Mouse (Mus musculus) bone marrow macrophage, adult 2 months (primary cell): ENCODE measurements at regions not wholly inside any gene's neighbourhood (a gene's known extent, or its start where the extent isn't known, plus 50 kb on each side); places are given as distances from the start of the nearest gene placed in this dataset.
A peak's percentile ranks its signal among the peaks of the same experiment; 100 is the strongest.

Source experiments
- H3K27ac ChIP-seq: 2 replicates; pipeline ENCODE4 v1.5.1; 2012; ENCODE audit warnings: low read depth, low read length; ENCODE audit not compliant: insufficient read depth
- H3K4me1 ChIP-seq: 2 replicates; pipeline ENCODE4 v1.6.1; 2012; ENCODE audit warnings: low read length; ENCODE audit not compliant: control insufficient read depth, insufficient read depth
- H3K4me3 ChIP-seq: 2 replicates; pipeline ENCODE4 v1.5.1; 2012; ENCODE audit warnings: mild to moderate bottlenecking, low read length, moderate library complexity; ENCODE audit not compliant: insufficient read depth
- CTCF ChIP-seq: IDR thresholded peaks from 2 replicates; pipeline ENCODE4 v1.5.1; 2012; ENCODE audit warnings: low read depth, mild to moderate bottlenecking, low read length, moderate library complexity
- POLR2A ChIP-seq: IDR thresholded peaks from 2 replicates; pipeline ENCODE4 v1.6.1; 2012; ENCODE audit warnings: mild to moderate bottlenecking, low read depth, low read length, borderline replicate concordance

DNA sequence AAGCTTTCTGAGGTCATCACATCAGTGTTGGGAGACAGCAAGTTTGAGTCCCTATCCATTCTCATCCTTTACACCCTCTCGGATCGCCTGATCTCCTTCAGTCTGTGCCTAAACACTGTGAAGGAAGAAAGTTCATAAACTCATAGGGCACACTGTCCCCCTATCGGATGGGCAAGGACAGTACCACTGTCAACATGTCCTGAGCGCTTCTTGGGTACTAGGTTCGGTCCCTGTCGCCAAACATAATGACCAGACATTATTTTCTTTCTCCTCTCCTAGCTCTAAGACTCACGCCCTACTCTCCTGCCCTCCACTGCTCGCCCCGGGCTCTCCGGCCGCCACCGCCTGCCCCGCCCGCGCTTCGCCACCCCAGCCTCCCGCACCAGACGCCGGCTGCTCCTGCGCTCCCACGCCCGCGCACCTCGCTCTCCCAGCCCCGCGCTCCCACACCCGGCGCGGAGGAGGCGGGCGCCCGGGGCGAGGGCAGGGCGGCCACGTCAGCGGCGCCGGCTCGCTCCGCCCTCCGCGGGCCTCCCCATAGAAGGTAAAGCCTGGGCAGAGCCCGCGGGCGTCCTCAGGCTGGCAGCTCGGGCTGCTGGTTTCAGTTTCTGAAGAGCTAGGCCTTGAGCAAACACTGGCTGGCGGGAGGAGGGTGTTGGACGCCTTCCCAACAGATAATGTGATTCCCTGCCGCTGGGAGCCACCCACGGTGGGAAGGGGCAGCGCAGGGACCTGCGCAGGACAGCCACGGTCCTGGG is 109.1 kb upstream of the Jun start:
- peak overlapping the region; percentile 93 for H3K27ac ChIP-seq
- peaks cover 49% of the 10 kb centered on the region for H3K4me1 ChIP-seq
- H3K4me3 ChIP-seq = peak overlapping the region; percentile 61
- TF ChIP-seq POLR2A (no peak), CTCF (no peak)

- peaks cover 50% of the 10 kb centered on the region for H3K4me1 ChIP-seq
- TF ChIP-seq CTCF = no peak
- no peak for TF ChIP-seq POLR2A
- peak overlapping the region; percentile 93 for H3K27ac ChIP-seq
- H3K4me3 ChIP-seq = peak overlapping the region; percentile 61
These were observed 109.6 kb upstream of the Jun start for GRCm38 (mm10) chr4:95161670-95162020.

GRCm38 (mm10) chr4:95162386-95163090 is 110.5 kb upstream of the Jun start:
- peak overlapping the region; percentile 86 for H3K27ac ChIP-seq
- TF ChIP-seq CTCF (no peak), POLR2A (no peak)
- H3K4me1 ChIP-seq = peaks cover 45% of the 10 kb centered on the region
- H3K4me3 ChIP-seq = no peak overlapping the region

DNA sequence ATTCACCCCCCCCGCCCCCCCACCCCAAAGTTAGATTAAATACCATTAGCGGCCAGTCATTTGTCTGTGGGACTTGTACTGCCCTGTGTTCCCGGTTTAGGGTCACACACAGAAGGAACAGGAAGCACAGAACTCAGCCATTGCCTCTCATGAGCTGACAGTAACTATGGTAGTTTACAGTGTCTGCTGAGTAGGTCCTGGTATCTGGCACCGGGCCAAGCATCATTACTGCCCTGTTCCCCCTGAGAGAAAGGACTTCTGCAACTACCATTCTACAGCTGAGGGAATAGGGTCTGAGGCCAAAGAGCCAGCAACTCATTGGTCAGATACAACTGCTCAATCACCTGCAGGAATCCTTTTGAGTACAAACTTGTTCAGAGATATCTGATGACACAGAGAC is 111.4 kb upstream of the Jun start:
- TF ChIP-seq CTCF = no peak
- no peak for TF ChIP-seq POLR2A
- peak overlapping the region; percentile 86 for H3K27ac ChIP-seq

GRCm38 (mm10) chr4:95166503-95166902 is 114.5 kb upstream of the Jun start:
- Histone ChIP-seq H3K27ac (no peak overlapping the region), H3K4me3 (no peak overlapping the region), H3K4me1 (peaks cover 33% of the 10 kb centered on the region)
- no peak for TF ChIP-seq POLR2A
- no peak for TF ChIP-seq CTCF

More for the DNA sequence above, 111.4 kb upstream of the Jun start:
- Histone ChIP-seq H3K4me3 (no peak overlapping the region), H3K4me1 (peaks cover 45% of the 10 kb centered on the region)

- Histone ChIP-seq H3K27ac (no peak overlapping the region), H3K4me3 (no peak overlapping the region), H3K4me1 (peaks cover 31% of the 10 kb centered on the region)
- no peak for TF ChIP-seq POLR2A
- no peak for TF ChIP-seq CTCF
These were observed 115.2 kb upstream of the Jun start for GRCm38 (mm10) chr4:95167216-95167615.

DNA sequence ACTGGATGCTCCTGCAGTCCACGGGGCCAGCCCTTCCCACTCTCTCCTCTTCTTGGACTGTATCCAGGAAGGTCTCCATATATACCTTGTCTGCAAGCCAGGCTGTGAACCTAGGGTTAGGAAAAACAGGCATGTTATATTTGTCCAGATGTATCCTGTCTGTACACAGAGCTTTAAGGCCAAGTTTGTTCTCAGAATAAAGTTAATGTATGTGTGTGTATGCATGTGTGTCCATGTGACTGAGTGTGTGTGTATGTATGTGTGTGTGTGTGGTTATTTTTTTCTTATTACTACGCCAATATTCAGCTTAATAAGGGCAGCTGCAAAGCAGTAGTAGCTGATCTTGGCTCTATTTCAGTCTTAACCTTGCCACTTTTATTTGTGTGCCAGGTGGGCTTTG is 117.7 kb upstream of the Jun start:
- TF ChIP-seq POLR2A (no peak), CTCF (no peak)
- Histone ChIP-seq H3K4me3 (no peak overlapping the region), H3K27ac (no peak overlapping the region), H3K4me1 (peaks cover 17% of the 10 kb centered on the region)

- H3K27ac ChIP-seq = no peak overlapping the region
- no peak for TF ChIP-seq CTCF
- no peak for TF ChIP-seq POLR2A
- no peak overlapping the region for H3K4me3 ChIP-seq
- H3K4me1 ChIP-seq = peaks cover 28% of the 10 kb centered on the region
These were observed 125.7 kb upstream of the Jun start for GRCm38 (mm10) chr4:95177753-95178152.

GRCm38 (mm10) chr4:95178467-95178866 is 126.4 kb upstream of the Jun start:
- TF ChIP-seq POLR2A (no peak), CTCF (no peak)
- H3K27ac ChIP-seq = no peak overlapping the region
- H3K4me1 ChIP-seq = peaks cover 28% of the 10 kb centered on the region
- no peak overlapping the region for H3K4me3 ChIP-seq

DNA sequence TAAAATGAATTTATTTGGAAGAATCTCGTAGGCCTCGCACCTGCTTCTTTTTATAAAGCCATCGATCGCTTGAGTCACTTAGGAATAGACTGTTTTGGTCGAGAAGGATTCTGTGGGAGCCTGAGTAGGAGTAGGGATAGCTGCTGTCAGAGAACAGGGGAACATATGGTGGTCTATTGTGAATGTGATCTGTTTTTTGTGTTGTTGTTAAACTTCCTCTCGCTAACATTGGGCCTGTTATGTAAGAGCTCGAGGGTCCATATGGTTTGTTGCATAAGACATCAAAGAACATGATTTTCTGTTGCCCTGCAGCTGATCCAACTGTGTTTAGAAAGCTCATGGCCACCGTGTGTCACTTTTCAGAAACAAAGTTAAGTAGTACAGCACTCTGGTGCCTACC is 126.9 kb upstream of the Jun start:
- H3K27ac ChIP-seq = no peak overlapping the region
- H3K4me3 ChIP-seq = no peak overlapping the region
- TF ChIP-seq CTCF (no peak), POLR2A (no peak)
- H3K4me1 ChIP-seq = peaks cover 28% of the 10 kb centered on the region

DNA sequence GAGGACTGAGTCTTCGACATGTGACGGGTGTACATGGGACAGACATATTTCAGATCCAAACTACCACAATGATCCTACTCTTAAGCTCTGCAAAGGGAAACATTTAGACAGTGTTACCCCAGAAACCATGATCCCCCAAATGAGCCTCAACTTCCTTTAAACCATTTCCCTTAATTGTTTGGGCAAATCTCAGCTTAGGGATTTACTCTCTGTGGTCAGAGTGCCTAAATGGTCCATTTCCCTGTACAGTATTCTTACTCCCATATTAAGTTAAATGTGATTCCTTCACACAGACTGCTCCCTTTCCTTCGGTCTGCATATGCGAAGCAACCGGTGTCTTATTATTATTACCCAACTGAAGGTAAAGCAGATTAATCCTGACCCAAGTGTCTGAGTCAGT is 128.4 kb upstream of the Jun start:
- TF ChIP-seq POLR2A = no peak
- TF ChIP-seq CTCF = no peak
- no peak overlapping the region for H3K4me3 ChIP-seq
- peaks cover 28% of the 10 kb centered on the region for H3K4me1 ChIP-seq
- no peak overlapping the region for H3K27ac ChIP-seq
